Mouse (Mus musculus): ENCODE data around the gene Slc22a21.
"Not testable (repeated sequence)": the region's sequence is repeated elsewhere in the genome, so short reads cannot be mapped to it uniquely, and the experiment has no call there.

DNA sequence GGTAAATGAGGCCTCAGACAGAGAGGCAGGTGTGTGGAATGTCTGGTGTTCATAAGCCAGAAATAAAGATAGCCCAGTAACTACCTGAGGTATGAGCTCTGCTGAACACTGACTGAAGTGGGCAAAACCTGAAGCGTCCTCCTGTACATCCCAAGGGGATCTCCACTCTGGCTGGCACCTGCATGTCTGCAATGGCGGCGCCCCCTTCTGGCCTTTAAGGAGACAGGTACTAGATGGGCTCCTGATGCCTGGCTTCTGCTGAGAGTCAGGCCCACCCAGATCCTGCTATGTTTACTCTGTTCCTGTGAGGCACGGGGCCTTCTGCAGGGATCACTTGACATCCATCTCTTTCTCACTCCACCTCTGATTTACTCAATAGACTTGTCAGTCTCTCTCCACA, 22.0 kb downstream of the Slc22a21 start:
- TF ChIP-seq POLR2A (IDR thresholded peaks at IDR 0.05; ENCODE audit: borderline replicate concordance, extremely low read depth, low read depth, low read length): not testable (repeated sequence)
- 0 out of 2 replicates have a peak, but pooled peaks have one; percentile 4 for TF ChIP-seq CTCF (IDR thresholded peaks at IDR 0.05; ENCODE audit: insufficient read depth, low read length)
